Mouse (Mus musculus) midbrain, postnatal 0 days (tissue): ENCODE measurements around the gene Abtb2. TPM values are rescaled to one million over a fixed set of nuclear protein-coding genes. Genes with fewer than 3 reads are reported as not detected.

ENCODE experiments used
- ATAC-seq: fragments of 200-750 bp; cut with Nextera tagmentation; 2 replicates; pipeline ENCODE4 v1.8.0; 2017; ENCODE audit warnings: moderate number of reproducible peaks, mild to moderate bottlenecking, moderate TSS enrichment, moderate library complexity; ENCODE audit not compliant: low FRiP score
- DNase-seq: peaks from one replicate; pipeline ENCODE4 v3.0.0-alpha.2; 2015; ENCODE audit warnings: low spot score
- H3K27ac ChIP-seq: fragments of 300-500 bp; sonication (generic); 2 replicates; pipeline ENCODE4 v1.5.1; 2014; ENCODE audit warnings: low read depth, mild to moderate bottlenecking, low read length, mixed read lengths
- H3K27me3 ChIP-seq: fragments of 300-500 bp; sonication (generic); 2 replicates; pipeline ENCODE4 v1.6.1; 2014; ENCODE audit warnings: low read length, control low read depth, mixed read lengths; ENCODE audit not compliant: insufficient read depth
- H3K36me3 ChIP-seq: fragments of 300-500 bp; sonication (generic); 2 replicates; pipeline ENCODE4 v1.6.1; 2014; ENCODE audit warnings: low read length, control low read depth, mixed read lengths; ENCODE audit not compliant: insufficient read depth
- H3K4me1 ChIP-seq: fragments of 300-500 bp; sonication (generic); 2 replicates; pipeline ENCODE4 v1.6.1; 2014; ENCODE audit warnings: mild to moderate bottlenecking, control low read depth, antibody characterized with exemption, low read length, mixed read lengths; ENCODE audit not compliant: insufficient read depth
- H3K4me2 ChIP-seq: fragments of 300-500 bp; sonication (generic); 2 replicates; pipeline ENCODE4 v1.6.1; 2014; ENCODE audit warnings: low read depth, mild to moderate bottlenecking, low read length, mixed read lengths; ENCODE audit not compliant: poor library complexity, severe bottlenecking
- H3K4me3 ChIP-seq: fragments of 300-500 bp; sonication (generic); 2 replicates; pipeline ENCODE4 v1.5.1; 2014; ENCODE audit warnings: low read depth, mild to moderate bottlenecking, low read length, moderate library complexity
- H3K9ac ChIP-seq: fragments of 300-500 bp; sonication (generic); replicated peaks from 2 replicates; pipeline ENCODE4 v1.6.1; 2014; ENCODE audit warnings: mild to moderate bottlenecking, low read length, moderate library complexity, mixed read lengths; ENCODE audit not compliant: poor library complexity, severe bottlenecking
- H3K9me3 ChIP-seq: fragments of 300-500 bp; sonication (generic); 2 replicates; pipeline ENCODE4 v1.6.1; 2016; ENCODE audit warnings: low read length, control low read depth
- CTCF ChIP-seq: IDR thresholded peaks from 2 replicates; pipeline ENCODE4 v1.5.1; 2016; ENCODE audit warnings: antibody characterized with exemption, mild to moderate bottlenecking
- WGBS: fragments of 180-500 bp; shearing (Covaris S2); extraction: QIAGEN DNeasy Blood & Tissue Kit; methylation state at CpG from one replicate; pipeline ENCODE4 v1.1.7; 2014; 5-methylcytosine and 5-hydroxymethylcytosine counted together
- polyA plus RNA-seq: library from polyadenylated mRNA; unstranded; fragments of >200 nt; fragmentation: Nextera tagmentation; extraction: Ambion mirVana; gene quantifications from 2 replicates; pipeline ENCODE4 v1.2.1, GENCODE M21; 2015
- total RNA-seq: library from RNA; depleted of rRNA; stranded (reverse); fragments of >200 nt; gene quantifications from 2 replicates; pipeline ENCODE4 v1.2.3, GENCODE M21; 2014; rRNA removed

Gene Abtb2
- total and polyA plus RNA-seq, 2 experiments from 2014 or later: 7.4 to 21.8 TPM

DNA sequence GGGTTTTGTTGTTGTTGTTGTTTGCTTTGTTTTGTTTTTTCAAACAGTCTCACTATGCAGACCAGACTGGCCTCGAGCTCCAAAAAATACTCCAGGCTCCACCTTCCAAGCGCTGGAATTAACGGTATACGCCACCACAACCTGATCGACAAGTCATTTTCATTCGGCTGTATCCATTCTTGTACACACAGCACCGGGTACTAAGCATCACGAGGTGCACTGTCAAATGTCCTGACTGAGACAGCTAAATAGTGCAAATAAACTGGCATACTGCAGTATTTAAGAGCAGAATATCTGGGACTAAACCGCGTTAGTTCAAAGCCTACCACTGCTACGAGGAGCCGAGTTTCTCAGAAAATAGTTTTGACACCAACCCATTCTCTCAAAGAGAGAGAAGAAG lies 194.3 kb downstream of the Abtb2 start:
- peak; percentile 48 for ATAC-seq
- under 1% methylated on average over 12 of the region's 12 CpGs for WGBS
- H3K27me3 ChIP-seq: no peaks in the 10 kb centered on the region
- peak overlapping the region; percentile 77 for H3K4me2 ChIP-seq
- H3K36me3 ChIP-seq: peaks cover 15% of the 10 kb centered on the region; the same call in 1 of the 2 replicates
- peak; percentile 44 for DNase-seq
- TF ChIP-seq CTCF: no peak
- H3K9ac ChIP-seq: peak overlapping the region; percentile 75
- H3K4me1 ChIP-seq: no peaks in the 10 kb centered on the region
- H3K9me3 ChIP-seq: no peaks in the 10 kb centered on the region
- H3K27ac ChIP-seq: peak overlapping the region; percentile 77
- H3K4me3 ChIP-seq: peak overlapping the region; percentile 67

DNA sequence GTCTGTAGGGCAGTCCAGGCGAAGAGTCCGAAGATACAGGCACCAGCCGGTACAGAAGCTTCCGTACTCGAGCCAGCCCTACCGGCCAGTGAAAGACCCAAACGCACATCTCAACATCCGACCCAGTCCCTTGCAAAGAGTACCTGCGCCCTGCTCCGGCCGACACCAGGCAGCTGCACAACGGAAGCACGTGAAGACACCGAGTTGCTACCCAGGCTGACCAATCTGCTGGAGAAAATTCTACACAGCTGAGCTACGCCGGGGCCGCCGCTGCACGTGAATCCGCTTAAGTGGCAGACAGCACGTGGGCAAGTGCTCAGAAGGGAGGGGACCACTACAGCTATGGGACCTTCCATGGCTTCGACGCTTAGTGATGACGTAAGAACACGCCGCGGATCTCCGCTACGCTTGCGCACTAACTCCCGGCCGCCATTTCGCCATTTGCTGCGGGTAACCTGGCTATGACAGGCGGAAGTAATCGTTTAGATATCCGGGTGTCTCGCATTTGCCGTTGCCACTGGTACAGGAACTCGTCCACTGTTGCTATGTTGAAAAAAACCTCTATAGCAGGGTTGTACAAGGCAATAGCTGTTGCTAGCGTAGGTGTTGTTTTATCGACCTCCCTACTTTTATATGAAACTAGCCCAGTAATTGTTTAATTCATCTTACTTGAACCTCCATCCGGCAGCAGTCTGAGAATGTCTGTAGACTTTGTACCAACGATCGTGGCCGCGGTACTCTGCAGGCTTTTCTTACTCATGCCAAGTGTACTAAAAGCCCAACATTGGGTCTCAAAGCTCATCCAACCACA lies 195.0 kb downstream of the Abtb2 start, which contains the start of gene Nat10:
Nat10 (minus strand) TSS at position 365 of the 811 bp plus-strand sequence.
- Histone ChIP-seq H3K9ac (peak within 1 kb of the TSS; percentile 75), H3K4me1 (no peaks in the 10 kb centered on the region), H3K27ac (peak within 1 kb of the TSS; percentile 77), H3K27me3 (no peaks in the 10 kb centered on the region), H3K36me3 (peaks cover 16% of the 10 kb centered on the region), H3K4me3 (peak within 1 kb of the TSS; percentile 67), H3K9me3 (no peaks in the 10 kb centered on the region), H3K4me2 (peak within 1 kb of the TSS; percentile 77)
- no peak; the same call in 1 of the 2 replicates for TF ChIP-seq CTCF
- DNase-seq (peak; percentile 99), ATAC-seq (peak; percentile 97)
- WGBS: under 1% methylated on average over 47 of the region's 47 CpGs

GRCm38 (mm10) chr2:103761993-103762392 lies 195.9 kb downstream of the Abtb2 start:
- WGBS: 44% methylated on average over 4 of the region's 4 CpGs
- H3K9ac ChIP-seq: no peak overlapping the region
- peak overlapping the region; percentile 67 for H3K4me3 ChIP-seq
- no peak for TF ChIP-seq CTCF
- DNase-seq (no peak), ATAC-seq (no peak)
- H3K4me1 ChIP-seq: no peaks in the 10 kb centered on the region
- H3K36me3 ChIP-seq: peaks cover 22% of the 10 kb centered on the region
- peak overlapping the region; percentile 77 for H3K4me2 ChIP-seq
- no peaks in the 10 kb centered on the region for H3K27me3 ChIP-seq
- H3K27ac ChIP-seq: no peak overlapping the region
- no peaks in the 10 kb centered on the region for H3K9me3 ChIP-seq

- no peak overlapping the region for H3K27ac ChIP-seq
- no peaks in the 10 kb centered on the region for H3K27me3 ChIP-seq
- H3K4me2 ChIP-seq: no peak overlapping the region
- H3K36me3 ChIP-seq: peaks cover 21% of the 10 kb centered on the region
- H3K4me3 ChIP-seq: no peak overlapping the region
- H3K9ac ChIP-seq: no peak overlapping the region
- WGBS: 55% methylated on average over 1 of the region's 1 CpGs
- no peaks in the 10 kb centered on the region for H3K9me3 ChIP-seq
- DNase-seq (no peak), ATAC-seq (no peak)
- H3K4me1 ChIP-seq: no peaks in the 10 kb centered on the region
- no peak for TF ChIP-seq CTCF
Observed at GRCm38 (mm10) chr2:103762492-103762891, 196.4 kb downstream of the Abtb2 start.

Other genes with a start within 250 kb of the Abtb2 start
- 1.3 TPM in 1 of 2 replicates, not detected in the other for gene Elf5, start 154.6 kb upstream of the Abtb2 start, total RNA-seq
- gene Elf5, start 154.6 kb upstream of the Abtb2 start, polyA plus RNA-seq: 0.10 TPM in 1 of 2 replicates, not detected in the other
- gene Cat, start 81.2 kb upstream of the Abtb2 start, total RNA-seq: 111 and 118 TPM in 2 replicates
- 70.2 and 74.2 TPM in 2 replicates for gene Cat, start 81.2 kb upstream of the Abtb2 start, polyA plus RNA-seq
- gene Nat10, start 195.0 kb downstream of the Abtb2 start, total RNA-seq: 37.0 and 40.4 TPM in 2 replicates
- gene Nat10, start 195.0 kb downstream of the Abtb2 start, polyA plus RNA-seq: 12.7 and 15.9 TPM in 2 replicates
- gene Caprin1, start 231.3 kb downstream of the Abtb2 start, total RNA-seq: 269 and 307 TPM in 2 replicates
- gene Caprin1, start 231.3 kb downstream of the Abtb2 start, polyA plus RNA-seq: 211 and 226 TPM in 2 replicates